Mouse (Mus musculus): Measurements from ENCODE around the gene Lmbr1. TPM values are rescaled to one million over a fixed set of nuclear protein-coding genes. Genes with fewer than 3 reads are reported as not detected.
A peak's percentile ranks its signal among the peaks of the same experiment; 100 is the strongest.
"Not testable (repeated sequence)": the region's sequence is repeated elsewhere in the genome, so short reads cannot be mapped to it uniquely, and the experiment has no call there.

Gene Lmbr1
- 2.1 and 3.2 TPM in 2 replicates for polyA plus RNA-seq (2012; rRNA removed)

DNA sequence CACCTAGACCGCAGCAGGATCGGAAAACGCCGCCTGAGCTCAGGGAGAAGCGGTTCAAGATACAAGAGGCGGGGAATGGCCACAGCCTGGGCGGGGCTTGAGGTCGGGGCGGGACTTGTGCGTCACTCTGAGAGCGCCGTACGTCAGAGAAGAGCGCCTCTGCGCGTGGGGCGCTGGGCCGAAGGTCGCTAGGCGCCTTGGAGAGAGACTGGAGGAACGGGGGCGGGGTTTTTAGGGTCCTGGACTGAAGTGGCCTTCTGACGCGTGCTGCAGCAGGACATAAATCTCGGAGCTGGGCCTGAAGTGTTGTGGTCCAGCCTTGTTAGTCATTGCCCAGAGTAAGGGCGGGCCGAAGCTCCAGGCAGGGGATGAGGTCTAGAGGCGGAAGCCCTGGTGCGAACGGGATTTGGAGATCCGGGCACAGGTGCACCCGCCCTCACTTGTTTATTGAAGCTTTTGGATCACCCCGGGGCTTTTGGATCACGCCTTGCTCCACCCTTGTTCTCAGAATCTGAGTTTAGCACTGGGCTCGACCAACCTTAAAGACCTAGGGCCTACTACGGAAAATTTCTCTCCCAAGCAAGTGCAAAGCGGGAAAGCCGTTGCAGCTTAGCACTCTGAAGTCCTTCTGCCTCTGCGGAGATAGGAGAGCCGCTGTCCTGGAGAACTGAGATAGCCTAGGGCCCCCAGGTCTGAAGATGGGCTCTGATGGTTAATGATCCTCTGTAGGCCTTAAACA lies at the start of gene Lmbr1:
Gene Lmbr1, minus strand, starts transcription at position 93 of the 739 bp plus-strand sequence.
- under 1% methylated on average over 40 of the region's 40 CpGs for WGBS
- peak; percentile 69 for DNase-seq (ENCODE audit: low read depth, low spot score)

DNA sequence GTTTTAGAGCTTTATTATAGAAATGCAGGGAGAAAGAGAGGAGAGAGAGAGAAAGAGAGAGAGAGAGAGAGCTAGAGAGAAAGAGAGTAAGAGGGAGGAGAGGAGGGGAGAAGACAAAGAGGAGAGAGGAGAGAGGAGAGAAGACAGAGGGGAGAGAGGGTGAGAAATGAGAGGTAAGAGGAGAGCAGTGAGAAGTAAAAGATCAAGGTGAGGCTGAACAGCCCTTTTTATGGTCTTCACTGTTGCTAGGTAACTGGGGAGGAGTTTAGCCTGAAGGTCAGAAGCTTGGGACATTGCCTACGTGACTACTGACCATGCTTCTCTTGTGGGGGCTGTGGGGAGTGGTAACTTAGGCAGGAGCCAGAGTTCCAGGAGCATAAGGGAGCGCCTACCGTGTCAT lies 45.1 kb upstream of the Lmbr1 start:
- not testable (repeated sequence) for DNase-seq (ENCODE audit: low read depth, low spot score)
- 37% methylated on average over 3 of the region's 3 CpGs for WGBS

DNA sequence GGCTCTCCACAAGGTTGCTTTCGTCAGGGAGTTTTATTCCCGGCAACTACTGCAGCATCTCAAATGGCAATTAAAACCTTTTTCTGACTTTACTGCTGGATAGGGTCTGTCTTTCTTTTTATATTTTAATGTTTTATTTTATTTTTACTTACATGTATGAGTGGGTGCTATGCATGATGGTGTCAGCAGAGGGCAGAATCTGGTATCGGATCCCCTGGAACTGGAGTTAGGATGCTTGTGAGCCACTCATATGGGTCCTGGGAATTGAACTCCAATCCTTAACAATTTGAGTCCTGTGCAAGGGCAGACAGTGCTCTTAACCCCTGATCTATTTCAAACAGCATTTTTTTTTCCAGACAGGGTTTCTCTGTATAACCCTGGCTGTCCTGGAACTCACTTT lies 34.9 kb upstream of the Lmbr1 start:
- DNase-seq (ENCODE audit: low read depth, low spot score), result no peak
- 59% methylated on average over 3 of the region's 3 CpGs for WGBS

DNA sequence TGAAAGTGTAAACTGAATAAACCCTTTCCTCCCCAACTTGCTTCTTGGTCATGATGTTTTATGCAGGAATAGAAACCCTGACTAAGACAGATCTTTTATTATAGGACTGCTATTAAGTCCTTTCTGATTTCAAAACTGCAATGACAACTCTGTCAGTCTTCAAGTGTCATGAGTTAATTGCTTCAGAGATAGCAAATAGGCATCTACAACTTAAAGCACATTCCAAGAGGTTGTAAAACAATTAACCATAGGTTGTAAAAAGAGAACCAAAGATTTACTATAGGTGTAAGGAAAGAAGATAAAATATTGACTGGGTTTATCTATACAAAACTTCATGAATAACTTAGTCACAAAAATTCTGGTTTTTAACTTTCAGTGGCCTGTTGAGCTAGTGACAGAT lies 32.7 kb upstream of the Lmbr1 start:
- no peak for DNase-seq (ENCODE audit: low read depth, low spot score)

DNA sequence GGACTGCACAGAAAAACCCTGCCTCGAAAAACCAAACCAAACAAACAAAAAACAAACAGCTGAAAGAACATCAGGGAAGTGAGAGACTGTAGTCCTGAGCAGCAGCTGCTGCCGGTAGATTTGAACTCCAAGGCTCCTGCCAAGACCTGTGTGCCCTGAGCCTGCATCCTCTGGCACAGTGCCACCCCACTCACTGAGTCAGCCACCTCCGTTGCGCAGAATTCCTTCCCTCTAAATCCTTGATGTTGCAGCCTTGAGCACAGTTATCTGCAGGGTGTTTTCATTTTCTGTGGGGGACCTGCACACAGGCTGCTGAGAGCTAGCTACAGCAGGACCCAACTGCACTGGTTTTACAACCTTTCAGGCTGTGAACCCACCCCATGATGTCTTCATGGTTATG lies 20.2 kb upstream of the Lmbr1 start:
- 20% methylated on average over 4 of the region's 4 CpGs for WGBS
- DNase-seq (ENCODE audit: low read depth, low spot score), result no peak

DNA sequence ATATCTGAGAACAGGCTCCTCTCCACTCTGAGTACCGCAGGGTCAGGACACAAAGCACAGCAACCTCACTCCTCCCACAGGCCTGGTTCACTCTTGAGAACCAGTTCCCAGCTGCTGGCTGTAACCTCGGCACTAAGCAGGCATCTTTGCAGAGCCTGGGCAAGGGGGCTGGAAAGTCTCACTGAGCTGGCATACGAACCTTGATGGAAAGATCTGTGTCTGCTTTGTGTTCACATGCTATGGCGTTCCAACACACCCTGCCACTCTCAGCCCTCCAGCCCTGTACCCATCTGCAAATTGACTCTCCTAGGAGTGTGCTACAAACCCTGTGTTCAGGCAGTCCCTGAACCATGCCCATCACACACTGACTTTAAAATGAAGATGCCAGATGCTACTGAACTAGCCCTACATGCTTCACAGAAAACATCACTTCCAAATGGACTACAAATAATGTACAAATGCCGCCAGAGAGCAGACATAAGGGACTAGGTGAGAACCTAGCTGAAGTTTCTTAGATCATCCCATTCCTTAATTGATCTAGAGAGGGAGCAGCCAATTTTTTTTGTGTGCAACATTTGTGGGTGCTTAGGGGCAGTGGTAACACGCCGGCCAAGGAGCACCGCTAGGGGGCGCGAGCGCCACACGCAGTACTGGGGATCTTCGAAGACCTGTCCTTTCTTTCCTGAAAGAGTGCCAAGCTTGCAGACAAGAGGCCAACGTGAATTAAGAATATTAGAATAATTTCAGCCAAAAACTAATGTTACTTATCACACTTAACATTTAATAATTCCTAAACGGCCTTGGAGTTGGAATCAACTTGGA lies 11.0 kb upstream of the Lmbr1 start:
- 16% methylated on average over 15 of the region's 15 CpGs for WGBS
- peak; percentile 48 for DNase-seq (ENCODE audit: low read depth, low spot score)

DNA sequence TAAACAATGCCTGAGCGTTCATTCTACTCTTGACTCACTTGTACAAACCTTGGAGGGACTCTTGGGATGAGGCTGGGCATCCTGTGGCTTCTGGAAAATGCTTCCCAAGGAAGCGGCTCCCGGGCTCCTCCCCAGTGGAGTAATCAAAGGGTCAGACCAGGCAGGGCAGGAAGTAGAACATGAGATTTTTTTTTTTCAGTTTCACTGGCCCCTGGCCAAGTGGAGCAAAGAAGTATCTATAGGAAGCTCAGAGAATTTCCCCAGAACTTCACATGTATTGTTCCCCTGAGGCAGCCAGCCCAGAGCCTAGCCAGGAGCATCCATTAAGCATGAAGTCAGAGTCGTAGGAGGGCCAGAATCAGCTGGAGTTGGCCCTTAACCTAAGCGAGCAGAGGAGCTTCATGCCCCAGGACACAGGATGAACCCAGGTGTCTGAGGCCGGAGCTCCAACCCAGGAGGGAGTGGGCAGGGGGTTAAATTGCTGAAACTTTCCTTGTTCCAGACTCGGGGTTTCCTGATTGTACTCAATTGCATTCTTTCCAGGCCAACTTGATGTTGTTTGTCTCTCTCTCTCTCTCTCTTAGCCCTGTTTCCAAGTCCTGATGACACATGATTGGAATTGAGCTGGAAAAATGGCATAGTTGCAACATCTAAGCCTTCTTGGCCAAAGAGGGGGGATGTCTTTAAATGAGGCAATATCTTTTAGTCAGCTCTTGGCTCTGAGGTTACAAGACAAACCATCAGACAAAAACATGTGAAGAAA lies 10.2 kb upstream of the Lmbr1 start:
- peak; percentile 66 for DNase-seq (ENCODE audit: low read depth, low spot score)
- WGBS, result 18% methylated on average over 7 of the region's 7 CpGs

DNA sequence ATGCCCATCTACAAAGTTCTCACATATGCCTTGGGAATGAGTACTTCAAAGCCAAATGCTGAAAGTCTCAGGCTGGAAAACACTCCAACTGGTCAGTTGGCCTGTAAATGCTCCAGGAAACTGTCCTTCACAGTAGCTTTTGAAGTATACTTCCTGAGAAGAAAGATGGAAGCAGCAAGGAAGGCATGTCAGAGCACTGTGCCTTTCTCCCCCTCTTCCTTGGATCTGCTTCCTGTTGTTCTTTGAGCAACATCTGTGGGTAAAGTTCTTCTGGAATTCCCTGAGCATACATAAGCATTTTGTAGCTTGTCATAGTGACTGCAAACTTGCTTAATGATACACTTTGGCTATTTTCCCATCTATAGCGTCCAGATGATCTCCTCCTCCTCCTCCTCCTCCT lies 9.4 kb upstream of the Lmbr1 start:
- WGBS, result 0% methylated on average over 1 of the region's 1 CpGs
- DNase-seq (ENCODE audit: low read depth, low spot score), result no peak

DNA sequence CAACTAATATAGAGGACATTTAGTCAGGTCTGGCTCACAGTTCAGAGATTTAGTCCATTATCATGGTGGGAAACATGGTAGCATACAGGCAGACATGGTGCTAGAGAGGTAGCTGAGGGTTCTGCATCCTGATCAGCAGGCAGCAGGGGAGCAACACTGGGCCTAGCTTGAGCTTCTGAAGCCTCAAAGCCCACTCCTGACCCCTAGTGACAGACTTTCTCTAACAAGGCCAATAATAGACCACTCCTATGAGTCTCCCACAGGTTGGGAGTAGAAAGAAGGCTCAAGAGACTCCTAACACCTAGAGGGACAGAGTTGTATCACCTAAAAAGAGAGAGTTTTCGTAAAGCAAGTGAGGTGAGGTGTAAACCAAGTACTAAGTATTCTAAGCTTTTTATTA lies 4.6 kb upstream of the Lmbr1 start:
- 90% methylated on average over 1 of the region's 1 CpGs for WGBS
- no peak for DNase-seq (ENCODE audit: low read depth, low spot score)

DNA sequence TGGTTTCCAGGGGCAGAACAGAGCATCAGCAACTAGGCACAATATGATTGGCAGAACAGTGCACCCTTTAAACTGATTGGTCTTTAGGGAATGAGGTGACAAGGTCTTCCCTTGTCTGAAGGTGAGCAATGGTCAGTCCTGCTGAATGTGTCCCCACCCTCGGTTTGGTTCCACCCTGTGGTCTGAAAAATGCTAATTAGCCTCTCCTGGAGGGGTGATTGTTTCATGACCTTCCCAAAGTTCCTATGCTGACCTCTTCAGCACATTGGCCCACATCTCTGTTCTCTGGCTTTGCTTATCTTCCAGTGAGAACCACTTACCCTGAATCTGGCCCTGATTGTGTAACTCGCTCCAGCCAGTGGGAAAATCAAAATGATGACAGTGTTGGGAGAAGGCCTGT lies 1.9 kb upstream of the Lmbr1 start:
- no peak for DNase-seq (ENCODE audit: low read depth, low spot score)

DNA sequence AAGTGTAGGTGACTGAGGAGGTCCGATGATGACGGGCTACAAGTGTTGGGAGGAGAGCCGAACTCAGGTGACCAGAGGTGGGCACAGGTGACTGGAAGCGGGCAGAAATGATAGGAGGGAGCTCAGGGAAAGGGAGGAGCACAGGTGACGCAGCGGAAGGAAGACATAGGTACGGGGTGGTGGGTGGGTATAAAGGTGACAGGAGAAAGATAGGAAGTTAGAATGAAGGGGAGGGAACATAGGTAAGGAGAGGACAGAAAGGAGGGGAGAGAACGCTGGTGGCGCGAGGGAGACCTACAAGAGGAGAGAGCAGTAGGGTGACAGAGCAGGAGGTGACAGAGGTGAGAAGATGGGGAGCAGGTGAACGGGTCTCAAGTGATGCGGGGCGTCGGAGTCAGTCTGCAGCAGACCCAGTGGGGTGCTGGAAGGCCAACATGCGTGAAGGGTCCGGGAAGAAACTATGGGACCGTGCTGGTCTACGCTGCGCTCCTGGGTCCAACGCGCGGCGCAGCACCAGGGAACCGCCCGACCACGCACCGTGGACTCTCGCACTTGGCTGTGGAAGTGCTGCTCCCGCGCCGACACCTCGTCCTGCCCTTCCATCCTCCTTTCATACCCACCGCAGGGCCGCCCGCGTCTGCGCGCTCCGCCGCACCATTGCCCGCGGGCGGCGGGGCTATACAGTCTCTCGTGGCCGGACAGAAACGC lies 446 bp downstream of the Lmbr1 start:
- DNase-seq (ENCODE audit: low read depth, low spot score), result no peak
- 2% methylated on average over 47 of the region's 47 CpGs for WGBS

More for the DNA sequence above, 1.9 kb upstream of the Lmbr1 start:
- WGBS, result 71% methylated on average over 2 of the region's 2 CpGs

DNA sequence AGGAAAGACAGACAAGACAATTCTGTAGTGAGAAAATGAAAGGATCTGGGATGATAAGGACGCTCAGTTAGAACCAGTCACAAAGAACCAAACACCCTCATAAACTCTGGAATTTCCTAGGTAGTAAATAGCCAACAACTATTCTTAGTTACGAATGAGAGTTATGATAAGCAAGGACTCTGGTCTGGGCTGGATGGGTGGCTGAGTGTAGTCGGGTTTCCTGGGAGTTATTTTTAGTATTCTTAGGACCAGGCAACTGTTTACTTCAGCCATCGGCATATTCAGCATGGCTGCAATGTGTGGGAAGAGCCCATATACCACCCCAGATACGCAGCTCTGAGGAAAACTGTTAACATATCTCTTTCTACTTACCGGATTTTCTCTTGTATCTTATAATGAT lies 14.7 kb downstream of the Lmbr1 start:
- DNase-seq (ENCODE audit: low read depth, low spot score), result no peak
- WGBS, result 71% methylated on average over 6 of the region's 6 CpGs

DNA sequence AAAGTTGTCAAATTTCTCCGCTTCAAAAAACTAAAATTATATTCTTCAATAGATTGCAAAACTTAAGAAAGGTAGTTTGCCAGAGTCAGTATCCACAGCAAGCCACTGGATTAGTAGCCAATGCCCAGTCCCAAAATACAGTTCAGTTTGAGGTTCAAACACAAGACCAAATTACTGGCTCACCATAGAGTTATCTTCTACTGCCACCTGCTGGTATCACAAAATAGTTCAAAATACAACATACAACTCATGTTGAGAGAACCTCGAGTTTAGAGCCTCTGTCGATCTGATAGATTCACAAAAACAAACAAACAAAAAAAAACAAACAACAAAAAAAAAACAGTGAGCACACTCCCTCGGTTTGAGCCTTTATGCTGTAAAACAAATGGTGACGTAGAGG lies 42.4 kb downstream of the Lmbr1 start:
- peak; percentile 25 for DNase-seq (ENCODE audit: low read depth, low spot score)

DNA sequence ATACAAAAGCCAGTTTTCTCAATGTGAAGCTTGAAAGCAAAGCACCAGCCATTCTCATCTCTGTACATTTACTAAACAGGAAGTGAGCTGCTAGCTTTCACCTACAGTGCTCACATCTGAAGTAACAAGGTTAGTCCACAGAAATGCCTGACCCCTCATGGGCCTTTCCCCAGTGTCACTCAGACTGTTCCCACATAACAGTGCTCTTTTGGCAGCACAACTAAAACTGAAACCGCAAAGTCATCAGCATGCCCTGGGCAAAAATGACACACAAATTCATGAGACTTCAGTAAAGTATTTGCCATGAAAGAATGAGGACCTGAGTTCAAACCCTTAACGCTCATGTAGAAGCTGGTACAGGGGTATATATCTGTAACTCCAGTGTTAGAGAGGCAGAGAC lies 55.7 kb downstream of the Lmbr1 start:
- 93% methylated on average over 2 of the region's 2 CpGs for WGBS

More for the DNA sequence above, 42.4 kb downstream of the Lmbr1 start:
- WGBS, result 41% methylated on average over 5 of the region's 5 CpGs

DNA sequence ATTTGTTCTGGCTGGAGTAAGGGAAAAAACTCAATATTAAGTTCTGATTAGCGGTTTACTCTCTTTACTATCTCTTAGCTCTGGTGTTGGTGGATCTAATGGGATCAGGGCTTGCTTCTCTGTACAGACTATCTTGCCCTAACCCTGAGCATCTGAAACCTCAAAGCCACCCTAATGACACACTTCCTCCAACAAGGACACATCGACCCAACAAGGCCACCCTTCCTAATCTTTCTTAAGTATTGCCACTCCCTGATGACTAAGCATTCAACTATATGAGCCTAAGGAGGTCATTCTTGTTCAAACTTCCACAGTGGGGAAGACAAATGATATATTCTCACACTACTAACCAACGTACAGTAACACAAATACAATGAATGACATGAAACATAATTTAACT lies 69.0 kb downstream of the Lmbr1 start:
- DNase-seq (ENCODE audit: low read depth, low spot score), result no peak
- WGBS, result 49% methylated on average over 3 of the region's 3 CpGs

More for the DNA sequence above, 55.7 kb downstream of the Lmbr1 start:
- no peak for DNase-seq (ENCODE audit: low read depth, low spot score)

DNA sequence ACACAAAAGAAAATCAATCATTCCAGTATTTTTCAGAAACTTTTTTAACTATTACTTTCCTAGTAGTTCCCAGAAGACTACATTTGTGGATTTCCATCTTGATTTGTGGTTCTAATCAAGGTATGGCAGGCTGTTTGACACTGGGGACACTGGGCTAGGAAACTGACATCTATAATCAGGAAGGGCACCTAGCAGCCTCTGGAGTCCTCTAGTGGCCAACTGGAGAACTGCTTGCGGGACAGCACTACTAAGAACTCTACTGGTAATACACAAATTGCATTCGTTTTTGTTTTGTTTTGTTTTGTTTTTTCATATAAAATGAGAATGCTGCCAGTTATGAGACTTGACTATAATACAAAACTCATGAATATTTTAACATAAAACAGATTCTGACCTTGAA lies 85.0 kb downstream of the Lmbr1 start:
- no peak for DNase-seq (ENCODE audit: low read depth, low spot score)
- WGBS, result 11% methylated on average over 2 of the region's 2 CpGs

DNA sequence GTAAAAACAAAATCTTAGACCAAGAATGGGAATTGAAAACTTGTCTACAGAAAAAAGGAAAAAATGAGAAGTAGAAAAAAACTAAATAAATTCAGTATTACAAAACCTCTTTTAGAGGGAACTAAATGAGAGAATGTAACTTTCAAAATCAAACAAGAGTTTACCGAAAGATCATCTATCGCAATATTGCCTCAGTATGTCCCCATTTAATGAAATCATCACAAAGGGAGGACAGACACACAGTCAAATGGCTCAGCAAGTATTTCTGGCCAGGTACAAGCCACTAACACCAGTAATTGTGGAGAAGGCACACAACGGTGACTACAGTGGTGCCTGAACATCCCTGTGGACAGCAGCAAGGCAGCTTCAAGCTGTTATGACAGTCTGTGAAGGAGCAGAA lies 88.1 kb downstream of the Lmbr1 start:
- no peak for DNase-seq (ENCODE audit: low read depth, low spot score)
- 75% methylated on average over 3 of the region's 3 CpGs for WGBS

DNA sequence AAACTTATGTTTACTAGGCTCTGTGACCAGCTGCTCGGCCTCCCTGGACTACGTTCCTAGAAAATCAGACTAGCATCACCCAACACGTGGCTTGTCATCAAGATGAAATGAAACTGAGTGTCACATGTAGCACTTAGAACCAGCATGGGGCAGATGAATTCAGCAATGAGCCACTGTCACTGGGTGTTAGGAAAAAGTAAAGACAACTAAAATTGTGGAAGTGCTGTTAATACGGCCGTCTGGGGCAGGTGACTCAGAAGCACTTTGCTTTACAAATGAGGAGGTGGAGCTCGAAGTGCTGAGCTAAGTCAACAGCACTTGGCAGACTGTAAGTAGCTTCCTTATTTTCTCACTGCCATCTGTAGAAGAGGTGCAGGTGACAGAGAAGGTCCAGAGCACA lies 88.5 kb downstream of the Lmbr1 start:
- WGBS, result 41% methylated on average over 6 of the region's 6 CpGs
- no peak for DNase-seq (ENCODE audit: low read depth, low spot score)

DNA sequence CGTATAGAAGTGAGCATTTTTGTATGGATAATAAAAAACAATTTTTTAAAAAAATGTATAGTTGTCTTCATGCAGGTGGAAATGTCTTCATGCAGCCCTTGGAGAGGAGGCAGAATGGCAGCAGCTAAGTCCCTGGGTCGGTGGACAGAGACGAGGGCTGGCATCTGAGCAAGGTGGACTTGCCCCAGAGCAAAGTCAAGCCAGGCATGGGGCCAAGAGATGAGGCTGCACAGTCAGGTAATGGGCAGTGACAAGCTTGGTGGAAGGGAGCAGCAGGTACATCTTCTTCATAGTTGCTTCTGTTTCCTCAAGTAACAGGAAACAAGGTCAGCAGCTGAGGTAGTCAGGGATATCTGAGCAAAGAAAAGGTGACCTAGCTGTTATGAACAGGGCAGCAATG lies 97.1 kb downstream of the Lmbr1 start:
- 72% methylated on average over 3 of the region's 3 CpGs for WGBS
- no peak for DNase-seq (ENCODE audit: low read depth, low spot score)

DNA sequence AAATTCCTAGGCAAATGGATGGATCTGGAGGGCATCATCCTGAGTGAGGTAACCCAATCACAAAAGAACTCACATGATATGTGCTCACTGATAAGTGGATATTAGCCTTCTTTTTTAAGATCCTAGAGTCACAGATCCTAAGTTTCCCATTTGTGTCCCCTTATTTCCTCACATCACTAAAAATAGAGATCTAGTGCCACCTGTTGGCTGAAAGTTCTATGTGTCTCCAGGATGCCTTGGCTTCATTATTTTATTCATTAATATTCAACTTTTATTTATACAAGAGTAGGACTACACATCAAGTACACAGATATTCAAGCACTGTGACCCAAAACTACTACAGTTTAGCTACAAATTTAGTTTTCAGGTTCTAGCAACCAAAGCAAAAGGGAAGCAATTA lies 103.4 kb downstream of the Lmbr1 start:
- DNase-seq (ENCODE audit: low read depth, low spot score), result no peak

Data from large intestine, adult 2 months (tissue).